Mouse (Mus musculus): Measurements from ENCODE around the gene Msx3.

Msx3 gene

DNA sequence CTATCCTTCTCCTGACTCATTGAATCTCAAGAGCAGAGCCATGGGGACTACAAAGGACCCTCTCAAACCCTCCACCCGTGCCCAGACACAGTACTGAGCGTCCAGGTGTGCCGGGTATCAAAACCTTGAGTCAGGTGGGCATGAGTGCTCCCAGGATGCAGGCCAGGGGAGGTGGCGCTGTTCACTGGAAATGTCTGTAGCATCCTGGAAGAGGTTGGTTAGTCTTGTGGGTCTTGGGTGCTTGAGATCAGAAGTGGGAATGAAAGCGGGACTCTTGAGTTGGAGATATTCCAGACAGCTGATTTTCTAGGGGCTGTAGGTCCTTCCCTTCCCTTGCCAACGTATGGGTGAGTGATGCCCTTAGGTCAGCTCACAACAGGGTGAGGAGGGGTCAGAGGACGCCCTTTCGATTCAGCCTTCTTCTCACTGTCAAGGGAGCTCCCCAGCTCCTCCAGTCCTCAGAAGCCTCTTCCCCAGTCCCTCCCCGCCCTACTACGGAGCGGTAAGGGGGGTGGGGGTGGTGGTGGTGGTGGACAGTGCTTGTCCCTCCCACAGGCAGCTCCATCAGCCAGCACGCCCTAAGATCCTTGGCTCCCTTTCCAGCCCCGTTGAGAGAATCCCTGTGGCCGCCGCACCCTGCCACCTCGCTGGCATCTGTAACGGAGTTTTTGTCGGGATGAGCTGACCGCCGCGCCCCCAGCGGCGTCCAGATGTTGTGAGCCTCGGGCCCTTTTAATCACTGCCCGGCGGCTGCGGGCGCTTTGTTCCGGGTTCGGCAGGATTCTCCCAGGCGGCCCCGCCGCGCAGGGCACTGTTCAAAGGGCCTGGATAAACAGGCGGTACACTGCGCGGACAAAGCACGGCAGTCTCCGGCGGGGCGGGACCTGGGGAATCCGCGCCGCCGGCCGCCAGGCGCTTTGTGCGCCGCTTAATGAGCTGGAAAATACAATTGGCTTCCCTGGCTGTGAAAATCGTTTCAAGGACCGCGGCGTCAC is 8.8 kb upstream of the Msx3 start:
- no peak for DNase-seq (ENCODE audit: low spot score)

DNA sequence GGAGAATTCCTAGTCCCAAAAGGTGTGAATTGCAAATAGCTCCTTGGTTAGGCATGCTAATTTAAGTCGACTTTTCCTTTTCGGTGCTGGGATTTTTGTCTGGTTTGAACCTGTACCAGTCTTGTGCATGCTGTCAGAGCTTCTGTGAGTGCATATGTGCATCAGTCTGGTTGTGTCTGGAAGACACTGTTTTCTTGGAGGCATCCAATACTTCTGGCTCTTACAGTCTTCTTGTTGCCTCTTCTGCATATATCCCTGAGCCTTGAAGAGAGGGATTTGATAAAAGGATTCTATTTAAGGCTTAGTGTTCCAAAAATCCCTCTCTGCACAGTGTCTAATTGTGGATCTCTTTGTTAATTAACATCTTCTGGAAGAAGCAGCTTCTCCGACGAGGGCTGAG is 5.2 kb upstream of the Msx3 start:
- DNase-seq (ENCODE audit: low spot score): no peak

DNA sequence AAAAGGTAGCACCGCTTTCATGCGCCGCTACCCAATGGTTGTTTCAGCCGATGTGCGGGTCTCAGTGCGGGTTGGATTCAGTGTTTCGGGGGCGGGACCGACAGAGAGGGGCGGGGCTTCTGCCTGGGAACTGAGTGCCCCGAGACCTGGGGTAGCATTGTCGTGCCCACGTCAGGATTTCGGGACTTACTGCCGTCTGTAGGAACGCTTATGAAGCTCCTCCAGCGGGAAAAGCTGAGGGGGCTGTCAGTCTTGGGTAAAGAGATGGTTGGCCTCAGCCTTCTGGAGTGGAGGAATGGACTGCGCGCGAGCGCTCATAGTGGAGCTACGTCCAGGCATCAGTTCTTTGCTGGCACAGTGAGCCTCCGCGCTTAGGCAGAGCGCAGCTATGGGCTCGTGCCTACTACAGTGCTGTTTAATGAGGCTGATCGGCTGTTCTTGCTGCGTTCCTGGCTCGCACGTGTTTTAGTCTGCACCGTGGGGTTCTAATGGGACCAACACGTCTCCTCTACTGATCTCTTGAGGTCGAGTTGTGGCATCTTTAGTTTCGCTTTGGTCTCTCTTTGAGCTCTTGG is 313 bp upstream of the Msx3 start:
- DNase-seq (ENCODE audit: low spot score): no peak

DNA sequence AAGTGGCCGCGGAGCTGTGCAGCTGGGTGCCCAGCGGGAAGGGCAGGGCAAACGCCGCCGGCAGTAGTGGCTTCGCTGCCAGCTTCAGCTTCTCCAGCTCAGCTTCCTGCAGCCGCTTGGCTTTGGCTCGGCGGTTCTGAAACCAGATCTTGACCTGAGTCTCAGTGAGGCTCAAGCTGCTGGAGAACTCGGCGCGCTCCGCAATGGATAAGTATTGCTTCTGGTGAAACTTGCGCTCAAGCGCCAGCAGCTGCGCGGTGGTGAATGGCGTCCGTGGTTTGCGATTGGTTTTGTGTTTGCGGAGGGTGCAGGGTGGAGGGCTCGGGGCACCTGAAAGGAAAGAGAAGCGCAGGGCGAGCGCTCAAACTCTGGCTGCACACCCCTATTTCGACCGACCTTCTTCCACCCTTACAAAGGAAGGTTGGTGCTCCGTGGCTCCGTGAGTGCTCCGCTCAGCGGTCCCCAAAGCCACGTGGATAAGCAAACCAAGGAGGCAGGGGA is 1.0 kb downstream of the Msx3 start:
- DNase-seq (ENCODE audit: low spot score): no peak

DNA sequence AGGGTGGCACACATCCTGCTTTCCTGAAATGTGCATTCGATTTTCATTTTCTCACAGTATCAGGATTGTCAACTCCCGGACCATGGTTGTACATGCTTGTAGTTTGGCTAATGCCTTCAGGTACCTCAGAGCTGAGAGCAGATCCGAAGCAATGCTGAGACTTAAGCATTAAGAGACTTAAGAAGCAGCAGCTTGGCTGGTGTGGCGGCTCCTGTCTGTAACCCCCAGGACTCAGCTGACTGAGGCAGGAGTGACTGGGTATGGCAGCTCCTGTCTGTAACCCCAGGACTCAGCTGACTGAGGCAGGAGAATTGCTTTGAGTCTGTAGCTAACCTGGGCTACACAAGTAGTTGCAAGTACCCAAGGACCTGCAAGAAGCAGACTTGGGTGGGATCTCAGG is 3.3 kb downstream of the Msx3 start:
- no peak for DNase-seq (ENCODE audit: low spot score)

DNA sequence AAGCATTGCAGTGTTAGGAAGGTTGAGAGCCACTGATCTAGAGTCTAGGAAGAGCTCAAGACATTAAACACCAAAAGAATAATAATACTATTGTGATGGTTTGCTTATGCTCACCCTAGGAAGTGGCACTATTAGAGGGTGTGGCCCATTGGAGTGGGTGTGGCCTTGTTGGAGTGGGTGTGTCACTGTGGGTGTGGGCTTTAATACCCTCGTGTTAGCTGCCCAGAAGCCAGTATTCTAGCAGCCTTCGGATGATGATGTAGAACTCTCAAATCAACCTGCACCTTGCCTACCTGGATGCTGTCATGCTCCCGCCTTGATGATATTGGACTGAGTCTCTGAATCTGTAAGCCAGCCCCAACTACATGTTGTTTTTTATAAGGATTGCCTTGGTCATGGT is 6.2 kb downstream of the Msx3 start:
- no peak for DNase-seq (ENCODE audit: low spot score)

DNA sequence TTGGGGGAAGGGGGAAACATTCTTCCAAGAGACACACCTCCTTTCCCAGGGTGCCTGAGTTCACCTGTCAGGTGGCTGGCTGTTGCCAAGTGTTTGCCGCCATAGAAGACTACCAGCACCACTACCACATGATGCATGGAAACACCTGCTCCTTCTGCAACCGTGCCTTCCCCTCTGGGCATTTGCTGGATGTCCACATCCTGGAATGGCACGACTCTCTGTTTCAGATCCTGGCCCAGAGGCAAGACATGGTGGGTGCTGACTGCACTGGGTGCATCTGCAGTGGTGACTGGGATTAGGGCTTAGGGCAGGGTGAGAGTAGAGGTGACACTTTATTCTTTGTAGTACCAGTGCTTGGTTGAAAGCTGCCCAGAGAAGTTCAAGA is 11.7 kb downstream of the Msx3 start:
- DNase-seq (ENCODE audit: low spot score): no peak

DNA sequence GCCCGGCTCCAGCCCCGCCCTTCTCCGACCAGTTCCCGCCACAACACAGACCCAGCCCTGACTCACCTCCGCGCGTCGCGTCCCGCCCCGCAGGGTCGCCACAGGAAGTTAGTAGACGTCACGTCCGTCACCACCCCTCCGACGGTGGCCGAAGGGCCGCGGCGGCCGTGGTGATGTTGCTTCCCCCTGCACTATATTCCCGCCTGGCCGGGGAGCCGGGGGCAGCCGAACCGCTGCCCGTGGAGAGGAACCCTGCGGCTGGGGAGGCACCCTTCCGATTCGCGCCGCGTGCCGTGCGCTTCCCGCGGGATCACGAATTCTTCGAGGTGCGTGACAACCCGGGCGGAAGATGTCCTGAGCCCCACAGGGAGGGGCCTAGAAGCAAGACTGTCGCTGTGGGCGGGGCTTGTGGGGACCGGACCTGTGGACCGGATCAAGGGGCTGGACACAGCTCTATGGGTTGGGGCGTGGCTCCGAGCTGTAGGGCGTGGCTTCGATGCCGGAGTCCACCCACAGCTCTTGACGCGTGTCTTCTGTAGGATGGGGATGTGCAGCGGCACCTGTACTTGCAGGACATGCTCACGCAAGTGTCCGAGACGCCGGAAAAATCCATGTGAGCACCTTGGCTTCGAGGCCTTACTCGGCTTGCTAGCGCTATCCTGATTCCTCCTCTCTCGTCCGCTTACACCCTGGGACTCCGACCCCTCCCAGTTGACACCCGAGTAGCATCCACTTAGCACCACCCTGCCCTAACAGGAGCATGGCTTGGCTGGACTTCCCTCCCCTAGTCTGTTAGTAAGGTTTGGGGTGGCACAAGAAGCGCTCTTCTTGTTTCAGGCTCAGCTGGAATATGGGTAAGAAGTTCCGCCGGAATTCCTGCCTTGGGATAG is 12.4 kb downstream of the Msx3 start, which contains the start of the genes Zfp511 and Tubgcp2:
Zfp511 (plus strand) TSS at position 111 of the 890 bp plus-strand sequence.
Tubgcp2 (minus strand) TSS at position 389 of the 890 bp plus-strand sequence.
- peak; percentile 95 for DNase-seq (ENCODE audit: low spot score)

DNA sequence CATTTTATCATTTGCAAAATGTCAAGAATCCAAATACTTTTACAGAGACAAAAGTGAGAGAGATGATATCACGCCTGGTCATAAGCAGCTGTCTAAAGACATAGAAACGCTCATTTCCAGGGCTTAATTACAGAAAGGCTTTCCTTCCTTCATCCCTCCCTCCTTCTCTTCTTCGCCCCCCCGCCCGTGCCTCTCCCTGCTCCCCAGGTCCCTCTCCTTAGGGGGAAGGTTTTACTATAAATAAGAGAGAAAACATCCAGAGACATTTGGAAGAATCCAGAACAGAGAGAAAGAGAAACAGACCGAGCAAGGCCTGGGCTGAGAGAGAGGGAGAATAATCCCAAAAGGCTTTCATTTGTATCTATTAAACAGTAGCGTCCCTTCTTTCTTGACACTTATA is 13.4 kb downstream of the Msx3 start:
- DNase-seq (ENCODE audit: low spot score): no peak

DNA sequence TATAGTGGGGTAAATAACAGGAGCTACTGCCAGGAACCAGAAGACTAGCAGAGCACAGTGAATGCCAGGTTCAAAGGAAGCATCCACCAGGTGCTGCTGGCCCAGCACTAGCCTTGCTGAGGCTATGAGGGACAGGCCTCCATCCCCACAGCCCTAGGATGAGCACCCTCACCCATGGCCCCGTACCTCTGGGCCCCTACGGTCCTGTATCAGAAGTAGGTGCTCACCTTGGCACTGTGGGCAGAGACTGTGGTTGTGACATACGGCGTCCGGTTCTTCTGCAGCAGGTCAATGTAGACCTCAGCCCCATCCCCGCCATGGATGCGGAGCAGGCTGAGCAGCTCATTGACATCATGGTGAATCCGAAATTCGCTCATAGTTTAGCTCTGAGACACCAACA is 15.5 kb downstream of the Msx3 start:
- no peak for DNase-seq (ENCODE audit: low spot score)

DNA sequence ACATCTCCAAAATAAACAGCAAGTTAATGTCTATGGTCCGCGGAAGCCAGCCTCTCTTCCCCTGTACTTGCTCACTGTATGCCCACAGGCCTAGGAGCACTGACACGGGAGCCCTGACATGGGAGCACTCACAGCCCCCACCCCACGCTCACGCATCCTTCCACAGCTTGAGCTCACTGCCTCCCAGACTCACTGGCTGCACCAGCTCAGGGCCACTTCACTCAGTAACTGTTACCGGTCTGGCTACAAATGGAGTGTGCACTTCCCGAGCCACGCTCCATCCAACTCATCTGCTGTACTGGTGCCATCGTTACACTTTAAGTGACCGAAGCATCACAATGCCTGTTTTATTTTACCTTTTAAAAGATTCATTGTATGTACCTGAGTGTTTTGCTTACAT is 16.5 kb downstream of the Msx3 start:
- DNase-seq (ENCODE audit: low spot score): no peak

DNA sequence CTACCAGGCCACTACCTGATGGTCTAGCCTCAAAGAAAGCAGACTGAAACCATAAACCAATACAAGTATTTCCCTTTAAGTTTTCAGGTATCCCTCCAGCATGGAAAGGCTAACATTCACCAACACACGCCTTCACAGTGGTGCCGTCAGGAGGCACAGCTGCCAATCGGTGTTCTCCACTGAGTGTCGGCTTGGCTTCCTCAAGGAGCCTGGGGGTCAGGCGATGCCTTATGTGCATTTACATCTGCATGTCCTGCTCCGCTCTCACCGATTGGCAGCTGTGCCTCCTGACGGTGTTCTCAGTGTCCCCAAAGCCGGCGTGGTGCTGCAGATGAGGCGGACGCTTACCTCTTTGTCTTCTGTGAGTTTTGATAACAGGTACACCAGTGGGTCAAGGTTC is 17.1 kb downstream of the Msx3 start:
- DNase-seq (ENCODE audit: low spot score): no peak

DNA sequence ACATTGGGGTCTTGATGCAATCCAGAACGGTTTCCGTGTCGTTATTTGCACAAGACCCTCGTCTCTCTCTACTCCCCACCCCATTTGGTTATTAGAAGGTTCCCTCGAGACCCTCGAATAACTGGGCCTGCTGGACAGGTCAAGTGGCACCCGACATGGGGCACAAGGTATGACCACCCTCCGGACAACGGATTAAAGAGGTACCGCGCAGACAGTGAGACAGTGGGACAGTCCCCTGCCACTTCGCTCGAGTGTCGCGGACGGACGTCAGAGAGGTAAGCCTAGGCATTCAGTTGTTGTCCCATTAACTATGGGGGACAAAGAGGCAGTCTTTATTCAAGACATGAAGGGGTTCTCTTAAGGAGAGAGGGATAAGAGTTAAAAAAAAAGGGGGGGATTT is 37.6 kb downstream of the Msx3 start:
- no peak for DNase-seq (ENCODE audit: low spot score)

DNA sequence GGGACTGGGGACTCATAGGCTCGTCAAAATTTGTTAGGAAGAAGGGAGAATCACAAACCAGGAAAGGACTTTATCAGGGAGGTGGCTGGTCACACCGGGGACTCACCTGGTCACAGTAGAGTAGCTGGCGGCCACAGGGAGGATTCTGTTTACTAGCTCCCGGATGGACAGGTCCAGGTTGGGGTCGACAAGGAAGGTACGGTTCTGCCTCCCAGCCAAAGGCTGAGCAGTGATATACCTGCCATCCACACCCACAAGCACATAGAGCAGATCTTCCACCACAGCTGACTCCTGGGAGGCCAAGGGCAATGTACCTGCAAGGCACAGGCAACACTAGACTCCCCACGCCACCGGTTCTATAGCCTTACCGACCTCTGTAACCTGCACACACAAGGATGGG is 41.1 kb downstream of the Msx3 start:
- DNase-seq (ENCODE audit: low spot score): no peak

DNA sequence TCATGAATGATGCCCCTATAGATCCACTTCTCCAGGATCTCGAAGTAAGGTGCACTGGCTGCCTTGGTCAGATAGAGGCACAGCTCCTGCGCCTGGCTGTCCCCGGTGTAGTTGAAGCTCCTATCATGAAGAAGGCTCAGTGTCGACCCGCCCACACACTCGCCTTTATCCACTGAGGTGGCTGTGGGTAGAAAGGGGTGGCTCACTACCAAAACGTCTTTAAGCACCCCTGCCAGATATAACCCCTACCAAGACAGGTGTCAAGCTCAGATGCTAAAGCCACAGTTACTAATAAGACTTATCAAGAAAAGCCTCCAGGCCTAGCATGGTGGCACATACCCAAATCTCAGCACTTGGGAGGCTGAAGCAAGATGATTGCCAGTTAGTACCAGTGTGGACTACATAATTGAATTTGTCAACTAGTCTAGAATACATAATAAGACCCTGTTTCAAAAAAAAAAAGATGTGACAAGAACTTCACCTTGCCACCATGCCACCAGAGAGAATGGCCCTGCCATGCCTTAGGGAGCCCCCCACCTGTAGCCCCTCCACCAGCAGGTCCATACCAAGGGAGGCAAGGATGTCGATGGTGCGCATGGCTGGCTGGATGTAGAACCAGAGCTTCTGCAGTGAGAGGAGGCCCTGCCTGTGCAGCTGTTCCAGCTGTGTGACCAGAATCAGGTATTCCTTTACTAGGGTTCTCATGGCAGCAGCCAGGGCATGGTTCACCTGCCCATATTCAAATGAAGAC is 41.9 kb downstream of the Msx3 start:
- no peak for DNase-seq (ENCODE audit: low spot score)

DNA sequence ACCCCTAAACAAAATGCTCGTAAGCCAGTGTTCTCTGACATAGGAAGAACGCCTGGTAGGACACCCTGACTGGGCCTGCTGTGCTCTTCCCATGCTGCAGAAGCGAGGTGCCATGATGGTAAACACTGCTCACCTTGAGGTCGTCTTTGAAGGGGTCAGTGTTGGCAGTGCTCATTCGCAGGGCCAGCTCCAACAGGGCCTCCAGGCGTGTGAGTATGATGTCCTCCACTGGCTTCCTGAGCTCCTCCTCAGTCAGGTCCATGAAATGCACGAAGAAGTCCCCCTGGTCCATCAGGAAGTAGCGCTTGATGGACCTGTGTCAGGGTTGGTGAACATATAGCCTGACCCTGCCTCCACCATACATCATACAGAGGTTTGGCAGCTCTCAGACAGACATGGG is 44.2 kb downstream of the Msx3 start:
- DNase-seq (ENCODE audit: low spot score): no peak

DNA sequence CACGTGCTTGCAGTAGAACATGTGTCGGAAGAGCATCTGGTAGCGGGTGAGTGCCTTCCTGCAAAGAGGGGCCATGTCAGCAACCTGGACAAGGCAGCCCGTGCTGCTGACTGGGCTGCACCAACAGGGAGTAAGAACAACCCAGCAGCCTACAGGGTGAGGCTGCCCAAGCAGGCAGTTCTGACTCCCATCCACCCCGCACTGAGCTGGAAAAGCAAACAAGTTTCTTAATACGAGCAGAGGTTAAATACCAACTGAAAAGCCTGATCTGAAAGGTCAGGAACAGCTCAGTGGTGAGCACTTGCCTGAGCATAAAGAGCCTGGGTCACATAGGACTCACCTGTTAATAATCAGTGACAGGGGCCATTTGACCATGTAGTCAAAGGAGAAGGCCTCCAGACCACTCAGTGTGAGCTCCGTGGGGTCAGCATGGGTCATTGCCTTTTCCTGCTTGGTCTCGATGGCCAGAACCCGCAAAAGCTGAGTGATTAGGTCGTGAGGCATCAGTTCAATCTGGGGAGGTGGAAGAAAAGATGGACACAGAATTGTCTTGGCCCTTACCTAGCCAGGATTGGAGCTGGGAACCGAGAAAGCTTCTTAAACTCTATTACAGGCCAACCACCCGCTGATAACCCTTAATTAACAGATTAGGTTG is 47.7 kb downstream of the Msx3 start:
- no peak for DNase-seq (ENCODE audit: low spot score)

DNA sequence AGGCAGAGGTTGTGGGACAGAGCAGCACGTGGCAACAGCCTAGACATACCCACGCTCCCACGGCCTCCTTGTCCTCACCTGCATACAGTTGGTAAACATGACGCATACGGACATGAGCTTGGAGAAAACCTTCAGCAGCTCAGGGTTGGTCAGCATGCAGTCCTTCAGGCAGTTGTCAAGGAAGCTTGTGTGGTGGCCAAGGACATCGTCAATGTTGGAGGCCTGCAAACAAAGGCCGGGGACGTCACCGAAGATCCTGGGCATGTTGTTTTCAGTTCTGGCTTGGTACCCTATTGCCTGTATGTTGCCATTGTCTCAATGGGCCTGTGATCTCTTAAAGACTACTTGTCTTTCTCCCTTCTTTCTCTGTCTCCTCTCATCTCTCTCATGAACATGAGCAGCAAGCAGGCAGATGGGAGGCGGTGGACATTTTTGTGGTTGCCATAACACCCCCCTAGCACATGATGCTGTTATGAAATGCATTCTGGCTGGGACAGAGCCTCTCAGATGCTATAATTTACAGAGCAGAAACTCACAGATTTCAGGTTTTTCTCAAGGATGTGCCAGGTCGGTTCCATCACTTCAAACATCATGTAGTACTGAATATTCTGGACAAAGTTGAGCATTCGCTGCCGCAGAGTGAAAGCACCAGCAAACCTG is 50.1 kb downstream of the Msx3 start:
- no peak for DNase-seq (ENCODE audit: low spot score)

Measured in adipocyte (in vitro differentiated cells).